Mouse (Mus musculus): ENCODE results near the gene Plac8. TPM values are rescaled to one million over a fixed set of nuclear protein-coding genes. Genes with fewer than 3 reads are reported as not detected.
A peak's percentile ranks its signal among the peaks of the same experiment; 100 is the strongest.

Gene Plac8
- total RNA-seq, 4 experiments from 2014 or later, result not detected

GRCm38 (mm10) chr5:100546294-100547080 is 25.6 kb downstream of the Plac8 start:
- no peak for DNase-seq (ENCODE audit: low spot score in 2 of 2)

GRCm38 (mm10) chr5:100536638-100537037 is 35.4 kb downstream of the Plac8 start:
- no peak for DNase-seq (ENCODE audit: low spot score in 2 of 2)

GRCm38 (mm10) chr5:100535826-100536225 is 36.2 kb downstream of the Plac8 start:
- no peak for DNase-seq (ENCODE audit: low spot score in 2 of 2)

DNA sequence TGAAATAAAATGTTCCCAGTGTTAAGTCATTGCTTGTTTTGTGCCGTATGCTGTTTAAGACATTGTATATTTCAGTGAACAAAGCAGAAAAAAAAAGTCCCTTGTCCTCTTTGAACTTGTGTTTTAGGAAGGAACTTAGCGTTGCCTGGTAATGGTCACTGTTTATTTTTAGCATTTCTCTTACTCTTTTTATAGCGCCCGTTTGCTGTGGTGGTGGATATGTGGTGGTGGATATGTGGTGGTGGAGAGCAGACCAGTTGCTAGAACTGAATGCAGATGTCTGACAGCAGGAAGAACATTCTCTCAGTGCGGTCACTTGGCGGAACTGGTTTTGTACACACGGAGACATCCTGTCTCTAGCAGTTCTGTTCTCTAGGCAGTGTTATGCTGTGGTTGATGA is 45.9 kb downstream of the Plac8 start:
- DNase-seq (ENCODE audit: low spot score in 2 of 2), result no peak

- DNase-seq (ENCODE audit: low spot score in 2 of 2), result no peak
These were observed 46.4 kb downstream of the Plac8 start for GRCm38 (mm10) chr5:100525620-100526019.

GRCm38 (mm10) chr5:100524921-100525320 is 47.1 kb downstream of the Plac8 start:
- DNase-seq (ENCODE audit: low spot score in 2 of 2), result no peak

DNA sequence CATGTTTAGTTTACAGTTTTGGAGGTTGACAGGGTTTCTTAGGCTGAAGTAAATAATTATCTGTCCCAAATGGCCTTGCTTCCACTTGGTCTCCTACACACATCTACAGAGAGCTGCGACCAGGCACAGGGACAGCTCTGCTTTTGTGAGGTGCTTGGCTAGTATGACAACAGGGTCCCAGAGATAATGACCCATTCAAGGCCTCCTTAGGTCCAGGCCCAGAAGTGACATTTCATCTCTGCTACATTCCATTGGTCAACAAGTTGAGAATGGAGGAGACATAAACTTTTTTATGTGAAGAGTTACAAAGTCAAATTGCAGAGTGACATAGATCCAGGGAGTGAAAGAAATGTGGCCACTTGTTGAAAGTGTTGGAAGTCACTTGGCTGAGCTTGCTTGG is 48.7 kb downstream of the Plac8 start:
- DNase-seq (ENCODE audit: low spot score in 2 of 2), result no peak

DNA sequence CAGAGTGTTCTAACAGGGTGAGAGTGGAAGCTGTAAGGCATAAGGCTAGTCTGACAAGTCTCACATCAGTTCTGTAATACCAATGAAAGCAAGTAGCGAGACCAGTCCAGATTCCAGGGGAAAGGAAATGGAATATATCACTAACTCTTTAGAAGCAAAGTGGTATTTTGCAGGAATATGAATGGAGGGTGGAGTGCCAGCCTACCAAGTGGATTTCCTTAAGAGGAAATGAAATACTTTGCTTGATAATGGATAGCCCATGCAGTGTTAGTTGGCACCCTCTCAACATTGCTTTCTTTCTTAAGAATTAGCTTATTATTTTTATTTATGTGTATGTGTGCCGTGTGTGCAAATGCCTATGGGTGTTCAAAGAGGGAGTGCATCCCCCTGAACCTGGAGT is 51.8 kb downstream of the Plac8 start:
- DNase-seq (ENCODE audit: low spot score in 2 of 2), result no peak

GRCm38 (mm10) chr5:100519027-100519411 is 53.0 kb downstream of the Plac8 start:
- no peak for DNase-seq (ENCODE audit: low spot score in 2 of 2)

GRCm38 (mm10) chr5:100518049-100519026 is 53.7 kb downstream of the Plac8 start, which contains the start of gene Cops4:
Cops4 (plus strand) TSS chr5:100518309.
- DNase-seq (ENCODE audit: low spot score in 2 of 2), result peak; percentile 97 to 98

GRCm38 (mm10) chr5:100512576-100512975 is 59.5 kb downstream of the Plac8 start:
- DNase-seq (ENCODE audit: low spot score in 2 of 2), result no peak

DNA sequence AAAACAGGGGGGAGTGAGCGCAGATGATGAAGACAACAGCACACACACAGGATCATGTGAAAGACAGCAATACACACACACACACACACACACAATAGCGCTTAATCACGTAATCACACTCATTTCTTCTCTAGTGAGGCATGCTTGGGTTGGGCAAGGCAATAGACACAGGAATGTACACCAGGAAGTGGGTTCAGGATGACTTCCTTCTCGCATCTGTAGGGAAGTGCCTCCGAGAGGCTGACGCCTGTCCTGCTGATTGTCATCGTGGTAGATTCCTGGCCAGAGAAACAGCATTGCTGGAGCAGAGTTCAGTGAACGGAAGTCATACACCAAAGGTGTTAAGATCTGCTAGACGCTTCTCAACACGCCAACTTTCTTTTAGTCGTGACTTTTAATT is 62.8 kb downstream of the Plac8 start:
- DNase-seq (ENCODE audit: low spot score in 2 of 2), result no peak

Other genes with a start within 250 kb of the Plac8 start
- 100 to 1,000 TPM; 104 to 115 (median 109) TPM for gene Sec31a, start 156.0 kb downstream of the Plac8 start, total RNA-seq (2022)
- 10 to 100 TPM; 17.9 to 19.9 (median 19.3) TPM for gene Lin54, start 71.6 kb downstream of the Plac8 start, total RNA-seq (2022)
- 10 to 100 TPM; 80.1 to 90.7 (median 88.1) TPM for gene Cops4, start 53.9 kb downstream of the Plac8 start, total RNA-seq (2022)
- gene Coq2, start 102.9 kb upstream of the Plac8 start, total RNA-seq (2022), result 10 to 100 TPM; 77.6 to 88.5 (median 82.3) TPM
- gene Hpse, start 147.5 kb upstream of the Plac8 start, total RNA-seq (2022), result 1 to 10 TPM in 1 of 4 experiments, under 1 TPM in 3; 0.33 to 1.3 (median 0.88) TPM
- 10 to 100 TPM; 13.2 to 22.4 (median 19.5) TPM for gene Helq, start 226.4 kb upstream of the Plac8 start, total RNA-seq (2022)
- gene Mrps18c, start 226.4 kb upstream of the Plac8 start, total RNA-seq (2022), result 10 to 100 TPM; 58.2 to 74.5 (median 66.7) TPM
- 10 to 100 TPM in 1 of 4 experiments, 1 to 10 TPM in 3; 7.0 to 11.1 (median 8.9) TPM for gene Abraxas1, start 248.7 kb upstream of the Plac8 start, total RNA-seq (2022)